Mouse (Mus musculus): Measurements from ENCODE around the gene Gm973. TPM values are rescaled to one million over a fixed set of nuclear protein-coding genes. Genes with fewer than 3 reads are reported as not detected.

Gm973 gene
- polyA plus RNA-seq, 1 experiment from 2014 or later = 9.6 TPM

GRCm38 (mm10) chr1:59482696-59483520 lies 33.2 kb upstream of the Gm973 start:
- peaks cover 2% of the 10 kb centered on the region; the same call in 1 of the 2 replicates for H3K27me3 ChIP-seq (replicated peaks)
- peak; percentile 7; the same call in 1 of the 2 replicates for ATAC-seq (ENCODE audit: low FRiP score)
- H3K27ac ChIP-seq (replicated peaks) = peak overlapping the region; percentile 79
- peaks cover 59% of the 10 kb centered on the region for H3K4me1 ChIP-seq
- peak overlapping the region; percentile 95 for H3K4me2 ChIP-seq
- no peaks in the 10 kb centered on the region for H3K36me3 ChIP-seq
- WGBS = under 1% methylated on average over 86 of the region's 88 CpGs
- no peaks in the 10 kb centered on the region for H3K9me3 ChIP-seq (replicated peaks)
- H3K4me3 ChIP-seq (replicated peaks) = peak overlapping the region; percentile 61
- H3K9ac ChIP-seq (replicated peaks) = peak overlapping the region; percentile 62

DNA sequence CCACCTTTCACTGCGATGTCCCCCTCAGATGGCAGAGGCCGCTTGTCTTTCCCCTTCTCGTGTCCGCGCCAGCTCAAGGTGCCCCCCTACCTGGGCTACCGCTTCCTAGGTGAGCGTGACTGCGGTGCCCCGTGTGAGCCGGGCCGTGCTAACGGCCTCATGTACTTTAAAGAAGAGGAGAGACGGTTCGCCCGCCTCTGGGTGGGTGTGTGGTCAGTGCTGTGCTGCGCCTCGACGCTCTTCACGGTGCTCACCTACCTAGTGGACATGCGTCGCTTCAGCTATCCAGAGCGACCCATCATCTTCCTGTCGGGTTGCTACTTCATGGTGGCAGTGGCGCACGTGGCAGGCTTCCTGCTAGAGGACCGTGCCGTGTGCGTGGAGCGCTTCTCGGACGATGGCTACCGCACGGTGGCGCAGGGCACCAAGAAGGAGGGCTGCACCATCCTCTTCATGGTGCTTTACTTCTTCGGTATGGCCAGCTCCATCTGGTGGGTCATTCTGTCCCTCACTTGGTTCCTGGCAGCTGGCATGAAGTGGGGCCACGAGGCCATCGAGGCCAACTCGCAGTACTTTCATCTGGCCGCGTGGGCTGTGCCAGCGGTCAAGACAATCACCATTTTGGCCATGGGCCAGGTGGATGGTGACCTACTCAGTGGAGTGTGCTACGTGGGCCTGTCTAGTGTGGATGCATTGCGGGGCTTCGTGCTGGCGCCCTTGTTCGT lies 32.4 kb upstream of the Gm973 start:
- ATAC-seq (ENCODE audit: low FRiP score) = peak; percentile 64
- Histone ChIP-seq H3K4me2 (peak overlapping the region; percentile 95), H3K9ac (replicated peaks) (peak overlapping the region; percentile 62), H3K36me3 (no peaks in the 10 kb centered on the region), H3K9me3 (replicated peaks) (no peaks in the 10 kb centered on the region), H3K27me3 (replicated peaks) (peaks cover 2% of the 10 kb centered on the region; the same call in 1 of the 2 replicates), H3K4me1 (peaks cover 60% of the 10 kb centered on the region), H3K27ac (replicated peaks) (peak overlapping the region; percentile 79), H3K4me3 (replicated peaks) (peak overlapping the region; percentile 61)
- WGBS = 2% methylated on average over 46 of the region's 46 CpGs

GRCm38 (mm10) chr1:59484314-59484713 lies 31.8 kb upstream of the Gm973 start:
- Histone ChIP-seq H3K4me3 (replicated peaks) (peak overlapping the region; percentile 61), H3K4me1 (peaks cover 64% of the 10 kb centered on the region), H3K4me2 (peak overlapping the region; percentile 95), H3K36me3 (no peaks in the 10 kb centered on the region), H3K27ac (replicated peaks) (peak overlapping the region; percentile 60; the same call in 1 of the 2 replicates), H3K27me3 (replicated peaks) (peaks cover 2% of the 10 kb centered on the region; the same call in 1 of the 2 replicates), H3K9ac (replicated peaks) (peak overlapping the region; percentile 62), H3K9me3 (replicated peaks) (no peaks in the 10 kb centered on the region)
- WGBS = 6% methylated on average over 21 of the region's 21 CpGs
- ATAC-seq (ENCODE audit: low FRiP score) = no peak

DNA sequence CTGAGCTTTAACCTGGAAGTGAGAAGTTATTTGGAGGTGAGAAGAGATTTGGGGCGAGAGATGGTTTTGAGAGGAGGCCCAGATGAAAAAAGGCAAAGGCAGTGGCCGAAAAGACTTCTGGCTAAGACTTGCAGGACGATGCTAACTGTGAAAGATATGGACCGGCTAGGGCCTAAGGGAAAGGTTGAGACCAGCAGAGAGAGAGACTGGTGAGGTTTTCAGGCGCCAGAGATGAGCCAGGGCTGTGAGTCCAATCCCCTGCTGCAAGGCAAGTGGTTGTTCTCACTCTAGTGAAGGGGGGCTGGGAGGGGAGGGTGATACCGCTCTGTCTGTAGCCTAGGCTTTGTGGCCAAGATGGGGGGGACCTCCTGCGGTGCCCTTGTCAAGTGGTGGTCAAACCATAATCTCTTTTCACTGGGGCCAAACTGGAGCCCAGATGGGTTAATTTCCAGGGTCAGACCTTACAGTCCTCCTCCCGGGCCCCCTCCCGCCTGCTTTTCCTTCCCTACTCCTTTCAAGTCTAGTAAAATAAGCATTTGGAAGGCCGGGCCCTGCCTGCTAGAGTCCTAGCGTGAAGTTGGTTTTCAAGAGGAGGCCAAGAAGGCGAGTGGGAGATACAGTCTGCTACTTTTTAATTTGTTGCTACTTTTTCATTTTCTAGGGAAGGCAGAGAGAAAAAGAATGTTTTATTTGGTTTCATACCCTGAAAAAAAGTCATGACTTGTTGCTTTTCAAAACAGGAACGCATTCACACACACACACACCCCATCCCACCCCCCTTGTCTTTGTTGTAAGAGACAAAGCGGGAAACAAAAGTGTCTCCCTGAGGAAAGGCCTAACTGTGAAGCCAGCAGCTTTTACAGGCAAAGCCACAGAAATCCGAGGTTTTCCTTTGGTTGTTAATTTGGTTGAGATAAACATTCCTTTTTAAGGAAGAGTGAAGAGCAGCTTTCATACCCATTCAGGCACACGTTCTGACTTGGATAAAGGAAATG lies 31.0 kb upstream of the Gm973 start:
- Histone ChIP-seq H3K4me1 (peaks cover 64% of the 10 kb centered on the region), H3K36me3 (no peaks in the 10 kb centered on the region)
- WGBS = 12% methylated on average over 16 of the region's 16 CpGs

DNA sequence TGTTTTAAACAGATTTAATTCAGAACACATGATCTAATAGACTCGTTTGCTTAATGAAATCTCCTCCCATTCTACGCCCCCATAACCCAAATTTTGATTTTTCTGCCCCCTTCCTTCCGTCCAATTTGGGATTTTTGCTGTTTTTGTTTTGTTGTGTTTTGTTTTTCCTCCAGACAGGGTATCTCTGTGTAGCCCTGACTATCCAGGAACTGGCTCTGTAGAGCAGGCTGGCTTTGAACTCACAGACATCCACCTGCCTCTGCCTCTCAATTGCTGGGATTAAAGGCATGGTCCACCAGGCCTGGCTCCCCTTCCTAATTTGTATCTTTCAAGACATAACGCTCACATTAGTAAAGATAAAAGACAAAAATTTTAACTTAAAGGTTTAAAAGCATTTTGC lies 30.3 kb upstream of the Gm973 start:
- peak overlapping the region; percentile 61 for H3K4me3 ChIP-seq (replicated peaks)
- H3K27ac ChIP-seq (replicated peaks) = 0 out of 2 replicates have a peak overlapping the region, but pooled peaks have one; percentile 60
- H3K4me1 ChIP-seq = peaks cover 62% of the 10 kb centered on the region
- H3K9me3 ChIP-seq (replicated peaks) = no peaks in the 10 kb centered on the region
- no peaks in the 10 kb centered on the region for H3K36me3 ChIP-seq
- H3K4me2 ChIP-seq = peak overlapping the region; percentile 95
- H3K27me3 ChIP-seq (replicated peaks) = peaks cover 2% of the 10 kb centered on the region; the same call in 1 of the 2 replicates
- 40% methylated on average over 4 of the region's 4 CpGs for WGBS
- no peak overlapping the region for H3K9ac ChIP-seq (replicated peaks)
- no peak for ATAC-seq (ENCODE audit: low FRiP score)

More for the DNA sequence above, 31.0 kb upstream of the Gm973 start:
- Histone ChIP-seq H3K9ac (replicated peaks) (peak overlapping the region; percentile 62), H3K27me3 (replicated peaks) (peaks cover 2% of the 10 kb centered on the region; the same call in 1 of the 2 replicates), H3K27ac (replicated peaks) (peak overlapping the region; percentile 60), H3K4me3 (replicated peaks) (peak overlapping the region; percentile 61), H3K4me2 (peak overlapping the region; percentile 95), H3K9me3 (replicated peaks) (no peaks in the 10 kb centered on the region)
- no peak for ATAC-seq (ENCODE audit: low FRiP score)

DNA sequence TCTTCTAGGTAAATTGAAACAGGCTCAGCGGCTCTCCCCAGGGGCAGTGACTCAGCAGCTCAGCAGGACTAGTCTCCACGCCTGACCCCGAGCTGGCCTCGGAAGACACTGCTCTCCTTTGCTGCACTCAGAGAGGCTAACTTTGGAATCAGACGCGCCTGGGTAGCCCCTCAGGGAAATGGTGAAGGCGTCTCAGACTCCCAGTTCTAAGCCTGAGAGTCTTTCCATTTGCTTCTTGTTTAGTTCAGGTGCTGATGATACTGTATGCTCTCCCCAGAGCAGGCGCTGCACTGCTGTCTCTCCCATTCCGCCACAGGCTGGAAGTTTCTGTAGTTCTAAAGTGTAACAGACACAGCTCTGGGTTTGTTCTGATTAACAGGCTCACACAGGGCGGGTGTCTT lies 28.4 kb upstream of the Gm973 start:
- Histone ChIP-seq H3K4me1 (peaks cover 43% of the 10 kb centered on the region), H3K4me3 (replicated peaks) (peak overlapping the region; percentile 17; the same call in 1 of the 2 replicates), H3K9me3 (replicated peaks) (no peaks in the 10 kb centered on the region), H3K9ac (replicated peaks) (no peak overlapping the region), H3K27me3 (replicated peaks) (no peaks in the 10 kb centered on the region; the same call in 1 of the 2 replicates), H3K4me2 (peak overlapping the region; percentile 45), H3K27ac (replicated peaks) (peak overlapping the region; percentile 41; the same call in 1 of the 2 replicates), H3K36me3 (no peaks in the 10 kb centered on the region)
- WGBS = 11% methylated on average over 10 of the region's 10 CpGs
- ATAC-seq (ENCODE audit: low FRiP score) = no peak

GRCm38 (mm10) chr1:59488481-59488880 lies 27.6 kb upstream of the Gm973 start:
- 48% methylated on average over 4 of the region's 4 CpGs for WGBS

DNA sequence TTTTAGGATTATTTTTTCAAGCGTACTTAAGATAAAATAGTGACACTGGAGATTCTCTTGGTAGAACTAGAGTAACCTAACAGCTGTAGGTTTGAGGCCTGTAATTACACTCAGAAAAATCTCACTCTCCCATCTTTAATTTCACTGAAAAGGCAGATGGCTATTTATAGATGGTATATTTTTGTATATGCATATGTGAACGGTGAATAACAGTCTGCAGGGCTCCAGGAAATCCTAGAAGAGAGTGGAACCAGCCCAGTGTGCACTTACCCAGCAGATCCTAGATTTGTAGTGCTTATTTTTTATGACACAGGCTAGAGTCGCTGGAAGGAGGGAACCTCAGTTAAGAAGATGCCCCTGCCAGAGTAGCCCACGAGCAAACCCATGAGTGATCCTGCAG lies 27.1 kb upstream of the Gm973 start:
- Histone ChIP-seq H3K27ac (replicated peaks) (no peak overlapping the region), H3K4me1 (peaks cover 30% of the 10 kb centered on the region), H3K36me3 (no peaks in the 10 kb centered on the region), H3K4me3 (replicated peaks) (no peak overlapping the region), H3K4me2 (no peak overlapping the region), H3K9me3 (replicated peaks) (no peaks in the 10 kb centered on the region), H3K9ac (replicated peaks) (no peak overlapping the region), H3K27me3 (replicated peaks) (no peaks in the 10 kb centered on the region; the same call in 1 of the 2 replicates)
- no peak for ATAC-seq (ENCODE audit: low FRiP score)
- 57% methylated on average over 4 of the region's 4 CpGs for WGBS

More at GRCm38 (mm10) chr1:59488481-59488880, 27.6 kb upstream of the Gm973 start:
- H3K4me2 ChIP-seq = peak overlapping the region; percentile 45; the same call in 1 of the 2 replicates
- peaks cover 35% of the 10 kb centered on the region for H3K4me1 ChIP-seq
- H3K9ac ChIP-seq (replicated peaks) = no peak overlapping the region
- no peaks in the 10 kb centered on the region for H3K36me3 ChIP-seq
- H3K27ac ChIP-seq (replicated peaks) = no peak overlapping the region
- H3K9me3 ChIP-seq (replicated peaks) = no peaks in the 10 kb centered on the region
- no peaks in the 10 kb centered on the region; the same call in 1 of the 2 replicates for H3K27me3 ChIP-seq (replicated peaks)
- no peak overlapping the region for H3K4me3 ChIP-seq (replicated peaks)
- no peak for ATAC-seq (ENCODE audit: low FRiP score)

DNA sequence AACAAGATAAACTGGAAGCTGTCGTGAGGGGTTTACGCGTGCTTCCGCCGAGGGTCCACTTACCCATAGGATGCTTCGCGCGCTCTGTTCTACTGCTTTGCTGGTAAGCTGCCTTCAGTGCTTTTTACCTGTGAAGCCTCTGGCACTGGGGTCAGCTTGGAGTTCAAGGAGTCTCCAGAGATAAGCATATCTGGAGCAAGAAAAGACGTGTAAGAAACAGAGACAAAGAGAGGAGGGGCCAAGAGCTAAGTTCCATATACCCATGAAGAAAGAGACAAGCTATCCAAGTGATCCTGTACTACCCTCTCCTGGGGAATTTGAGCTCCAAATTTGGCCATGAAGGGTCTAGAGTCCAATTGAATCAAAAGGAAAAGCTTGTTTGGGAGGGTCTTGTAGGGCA lies 24.5 kb upstream of the Gm973 start:
- Histone ChIP-seq H3K36me3 (no peaks in the 10 kb centered on the region), H3K4me2 (no peak overlapping the region), H3K27ac (replicated peaks) (no peak overlapping the region), H3K4me3 (replicated peaks) (no peak overlapping the region), H3K4me1 (peaks cover 14% of the 10 kb centered on the region), H3K27me3 (replicated peaks) (no peaks in the 10 kb centered on the region), H3K9ac (replicated peaks) (no peak overlapping the region), H3K9me3 (replicated peaks) (no peaks in the 10 kb centered on the region)
- WGBS = 87% methylated on average over 9 of the region's 9 CpGs
- ATAC-seq (ENCODE audit: low FRiP score) = no peak

DNA sequence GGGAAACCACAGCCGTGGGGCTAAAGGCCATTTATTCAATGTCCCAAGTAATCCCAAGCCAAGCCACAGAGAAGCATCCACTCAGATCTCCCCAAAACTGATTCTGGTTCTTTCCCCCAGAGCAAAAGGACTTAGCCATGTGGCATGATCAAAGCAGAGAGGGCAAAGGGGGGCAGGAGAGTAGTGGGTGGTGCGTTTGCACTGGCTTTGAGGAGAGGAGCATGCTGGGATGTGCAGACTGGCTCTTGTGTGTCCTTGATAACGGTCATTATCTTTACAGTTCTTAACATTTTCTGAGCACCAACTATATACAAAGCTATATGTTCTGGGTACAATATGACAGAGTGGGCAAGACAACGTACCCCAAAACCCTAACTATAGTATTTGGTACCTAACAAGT lies 23.6 kb upstream of the Gm973 start:
- Histone ChIP-seq H3K4me2 (no peak overlapping the region), H3K4me1 (peaks cover 9% of the 10 kb centered on the region), H3K36me3 (no peaks in the 10 kb centered on the region), H3K9ac (replicated peaks) (no peak overlapping the region), H3K27me3 (replicated peaks) (no peaks in the 10 kb centered on the region), H3K27ac (replicated peaks) (no peak overlapping the region), H3K4me3 (replicated peaks) (no peak overlapping the region), H3K9me3 (replicated peaks) (no peaks in the 10 kb centered on the region)
- no peak for ATAC-seq (ENCODE audit: low FRiP score)
- 69% methylated on average over 4 of the region's 4 CpGs for WGBS

DNA sequence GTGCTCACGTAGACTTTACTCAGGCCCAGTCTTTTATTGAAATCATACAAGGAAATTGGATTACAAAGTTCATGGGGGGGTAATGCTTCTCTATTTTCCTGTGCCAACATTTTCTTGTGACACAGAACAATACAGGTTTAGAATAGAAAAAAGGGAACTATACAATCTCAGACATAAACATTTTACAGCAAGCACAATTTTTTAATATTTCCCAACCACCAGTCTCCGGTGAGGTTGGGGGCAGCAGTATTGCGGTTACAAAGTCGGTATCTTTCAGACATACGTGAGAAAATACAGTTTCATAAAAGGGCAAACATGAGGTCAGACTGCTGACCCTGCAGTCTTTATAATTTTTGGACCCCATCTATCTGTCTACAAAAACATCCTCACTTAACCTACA lies 20.1 kb upstream of the Gm973 start:
- Histone ChIP-seq H3K9me3 (replicated peaks) (no peaks in the 10 kb centered on the region), H3K27me3 (replicated peaks) (no peaks in the 10 kb centered on the region), H3K4me1 (no peaks in the 10 kb centered on the region), H3K9ac (replicated peaks) (no peak overlapping the region), H3K4me3 (replicated peaks) (no peak overlapping the region), H3K27ac (replicated peaks) (no peak overlapping the region), H3K36me3 (no peaks in the 10 kb centered on the region), H3K4me2 (no peak overlapping the region)
- 98% methylated on average over 5 of the region's 5 CpGs for WGBS
- no peak for ATAC-seq (ENCODE audit: low FRiP score)

All from neural tube, embryonic 15.5 days (tissue).